Mouse (Mus musculus) liver, adult 2 months (tissue): ENCODE data around the gene Cdkn2aipnl. TPM values are rescaled to one million over a fixed set of nuclear protein-coding genes. Genes with fewer than 3 reads are reported as not detected.

Experiments
- DNase-seq: peaks from one replicate; pipeline ENCODE4 v3.0.0-alpha.2; 2011; ENCODE audit warnings: low read depth, low spot score; ENCODE audit errors: extremely low read depth
- H3K27ac ChIP-seq: fragments of 200-500 bp; replicated peaks from 2 replicates; pipeline ENCODE4 v1.5.1; 2012; ENCODE audit warnings: low read depth, mild to moderate bottlenecking, control low read depth, inconsistent platforms, low read length; ENCODE audit not compliant: insufficient read depth
- H3K27me3 ChIP-seq: fragments of 200-500 bp; 2 replicates; pipeline ENCODE4 v1.6.1; 2012; ENCODE audit warnings: mild to moderate bottlenecking, moderate library complexity, low read length, inconsistent platforms; ENCODE audit not compliant: control insufficient read depth, insufficient read depth
- H3K36me3 ChIP-seq: fragments of 200-500 bp; 2 replicates; pipeline ENCODE4 v1.6.1; 2012; ENCODE audit warnings: low read length, inconsistent platforms; ENCODE audit not compliant: control insufficient read depth, insufficient read depth
- H3K4me1 ChIP-seq: fragments of 200-500 bp; 2 replicates; pipeline ENCODE4 v1.6.1; 2011; ENCODE audit warnings: low read length; ENCODE audit not compliant: control insufficient read depth, insufficient read depth
- H3K4me3 ChIP-seq: fragments of 200-500 bp; 2 replicates; pipeline ENCODE4 v1.5.1; 2011; ENCODE audit warnings: low read depth, mild to moderate bottlenecking, control low read depth, low read length, moderate library complexity; ENCODE audit not compliant: insufficient read depth
- H3K79me2 ChIP-seq: fragments of 200-500 bp; 2 replicates; pipeline ENCODE4 v1.6.1; 2012; ENCODE audit warnings: inconsistent platforms, mild to moderate bottlenecking, low read length, moderate library complexity; ENCODE audit not compliant: control insufficient read depth, insufficient read depth
- H3K9ac ChIP-seq: fragments of 200-500 bp; 2 replicates; pipeline ENCODE4 v1.6.1; 2012; ENCODE audit warnings: low read depth, mild to moderate bottlenecking, control low read depth, inconsistent platforms, low read length
- CTCF ChIP-seq: fragments of 200-500 bp; IDR thresholded peaks from 2 replicates; pipeline ENCODE4 v1.5.1; 2011; ENCODE audit warnings: low read depth, low read length, control low read depth
- POLR2A ChIP-seq: fragments of 200-500 bp; IDR thresholded peaks from 2 replicates; pipeline ENCODE4 v1.6.1; 2011; ENCODE audit warnings: low read length, control low read depth; ENCODE audit not compliant: insufficient read depth; ENCODE audit errors: extremely low read depth
- WGBS: fragments of 180-500 bp; shearing (Covaris S2); methylation state at CpG from one replicate; pipeline ENCODE4 v1.1.7; 2018; 5-methylcytosine and 5-hydroxymethylcytosine counted together
- polyA plus RNA-seq: library from polyadenylated mRNA; depleted of rRNA; stranded (reverse); fragments of >200 nt; gene quantifications from 2 replicates; pipeline ENCODE4 v1.2.3, GENCODE M21; 2012; rRNA removed
- total RNA-seq: library from RNA; depleted of rRNA; stranded (reverse); fragments of >200 nt; gene quantifications from 2 replicates; pipeline ENCODE4 v1.2.3, GENCODE M21; 2014; rRNA removed

Cdkn2aipnl gene
- total and polyA plus RNA-seq, 2 experiments, result 9.4 to 11.5 TPM

GRCm38 (mm10) chr11:52011011-52011410, 43.5 kb downstream of the Cdkn2aipnl start:
- no peaks in the 10 kb centered on the region for H3K36me3 ChIP-seq
- no peak for TF ChIP-seq CTCF
- no peak for TF ChIP-seq POLR2A

GRCm38 (mm10) chr11:52011541-52011940, 44.1 kb downstream of the Cdkn2aipnl start:
- 81% methylated on average over 5 of the region's 5 CpGs for WGBS
- Histone ChIP-seq H3K79me2 (no peaks in the 10 kb centered on the region), H3K4me3 (no peak overlapping the region), H3K4me1 (no peaks in the 10 kb centered on the region), H3K27ac (no peak overlapping the region), H3K36me3 (no peaks in the 10 kb centered on the region), H3K27me3 (no peaks in the 10 kb centered on the region), H3K9ac (no peak overlapping the region)
- DNase-seq, result no peak
- TF ChIP-seq CTCF (no peak), POLR2A (no peak)

More at GRCm38 (mm10) chr11:52011011-52011410, 43.5 kb downstream of the Cdkn2aipnl start:
- 92% methylated on average over 11 of the region's 11 CpGs for WGBS
- no peaks in the 10 kb centered on the region for H3K27me3 ChIP-seq
- H3K9ac ChIP-seq, result no peak overlapping the region
- peaks cover 3% of the 10 kb centered on the region; the same call in 1 of the 2 replicates for H3K4me1 ChIP-seq
- DNase-seq, result no peak
- H3K27ac ChIP-seq, result no peak overlapping the region
- no peaks in the 10 kb centered on the region for H3K79me2 ChIP-seq
- H3K4me3 ChIP-seq, result no peak overlapping the region

- 86% methylated on average over 9 of the region's 9 CpGs for WGBS
- Histone ChIP-seq H3K4me3 (no peak overlapping the region), H3K9ac (no peak overlapping the region), H3K36me3 (no peaks in the 10 kb centered on the region), H3K4me1 (no peaks in the 10 kb centered on the region), H3K27me3 (no peaks in the 10 kb centered on the region), H3K27ac (no peak overlapping the region), H3K79me2 (no peaks in the 10 kb centered on the region)
- TF ChIP-seq POLR2A (no peak), CTCF (no peak)
- DNase-seq, result no peak
Measured at GRCm38 (mm10) chr11:52018217-52018616, 50.8 kb downstream of the Cdkn2aipnl start.

Other genes with a start within 250 kb of the Cdkn2aipnl start
- 45.1 and 51.1 TPM in 2 replicates for gene Sec24a, start 204.0 kb upstream of the Cdkn2aipnl start, total RNA-seq
- 30.6 and 35.3 TPM in 2 replicates for gene Sec24a, start 204.0 kb upstream of the Cdkn2aipnl start, polyA plus RNA-seq
- gene Sar1b, start 204.0 kb upstream of the Cdkn2aipnl start, total RNA-seq, result 257 and 370 TPM in 2 replicates
- 61.0 and 75.6 TPM in 2 replicates for gene Sar1b, start 204.0 kb upstream of the Cdkn2aipnl start, polyA plus RNA-seq
- gene Jade2, start 110.0 kb upstream of the Cdkn2aipnl start, total RNA-seq, result 2.7 and 3.7 TPM in 2 replicates
- gene Jade2, start 110.0 kb upstream of the Cdkn2aipnl start, polyA plus RNA-seq, result 3.6 and 4.1 TPM in 2 replicates
- gene Ube2b, start 33.1 kb downstream of the Cdkn2aipnl start, total RNA-seq, result 107 and 110 TPM in 2 replicates
- gene Ube2b, start 33.1 kb downstream of the Cdkn2aipnl start, polyA plus RNA-seq, result 36.4 and 50.2 TPM in 2 replicates
- 0.20 and 1.7 TPM in 2 replicates for gene Cdkl3, start 36.6 kb downstream of the Cdkn2aipnl start, total RNA-seq
- gene Cdkl3, start 36.6 kb downstream of the Cdkn2aipnl start, polyA plus RNA-seq, result 0.05 and 0.11 TPM in 2 replicates
- 35.2 and 37.3 TPM in 2 replicates for gene Ppp2ca, start 131.0 kb downstream of the Cdkn2aipnl start, total RNA-seq
- 17.5 and 21.2 TPM in 2 replicates for gene Ppp2ca, start 131.0 kb downstream of the Cdkn2aipnl start, polyA plus RNA-seq
- not detected in 2 replicates for gene Olfr1373, start 177.9 kb downstream of the Cdkn2aipnl start, total RNA-seq
- gene Olfr1373, start 177.9 kb downstream of the Cdkn2aipnl start, polyA plus RNA-seq, result not detected in 2 replicates
- gene Olfr1371, start 246.3 kb downstream of the Cdkn2aipnl start, total RNA-seq, result 0.18 TPM in 1 of 2 replicates, not detected in the other
- not detected in 2 replicates for gene Olfr1371, start 246.3 kb downstream of the Cdkn2aipnl start, polyA plus RNA-seq